Mouse (Mus musculus): ENCODE data around the gene Tnni1. TPM values are rescaled to one million over a fixed set of nuclear protein-coding genes. Genes with fewer than 3 reads are reported as not detected.

Gene Tnni1
- polyA plus RNA-seq, 1 experiment from 2014 or later = 0.20 TPM

GRCm38 (mm10) chr1:135852044-135852756 lies 73.0 kb downstream of the Tnni1 start:
- Histone ChIP-seq H3K9ac (replicated peaks) (no peak overlapping the region), H3K36me3 (no peaks in the 10 kb centered on the region), H3K9me3 (no peaks in the 10 kb centered on the region), H3K4me1 (replicated peaks) (peaks cover 19% of the 10 kb centered on the region), H3K27me3 (no peaks in the 10 kb centered on the region), H3K4me2 (replicated peaks) (0 out of 2 replicates have a peak overlapping the region, but pooled peaks have one; percentile 5), H3K4me3 (replicated peaks) (no peak overlapping the region), H3K27ac (no peak overlapping the region)
- ATAC-seq = peak; percentile 57; the same call in 1 of the 2 replicates
- WGBS = 48% methylated on average over 13 of the region's 13 CpGs

- Histone ChIP-seq H3K27me3 (no peaks in the 10 kb centered on the region), H3K27ac (no peak overlapping the region), H3K9ac (replicated peaks) (no peak overlapping the region), H3K4me1 (replicated peaks) (peaks cover 19% of the 10 kb centered on the region), H3K4me2 (replicated peaks) (no peak overlapping the region), H3K4me3 (replicated peaks) (no peak overlapping the region), H3K36me3 (no peaks in the 10 kb centered on the region), H3K9me3 (no peaks in the 10 kb centered on the region)
- 93% methylated on average over 4 of the region's 4 CpGs for WGBS
- ATAC-seq = no peak
These were observed 74.0 kb downstream of the Tnni1 start for GRCm38 (mm10) chr1:135853200-135853599.

- no peaks in the 10 kb centered on the region for H3K27me3 ChIP-seq
- 87% methylated on average over 6 of the region's 6 CpGs for WGBS
These were observed 75.5 kb downstream of the Tnni1 start for GRCm38 (mm10) chr1:135854591-135855343.

GRCm38 (mm10) chr1:135855344-135855687 lies 76.1 kb downstream of the Tnni1 start:
- ATAC-seq = no peak
- Histone ChIP-seq H3K27ac (no peak overlapping the region), H3K27me3 (no peaks in the 10 kb centered on the region), H3K9ac (replicated peaks) (no peak overlapping the region), H3K9me3 (no peaks in the 10 kb centered on the region), H3K4me3 (replicated peaks) (no peak overlapping the region), H3K36me3 (no peaks in the 10 kb centered on the region), H3K4me2 (replicated peaks) (no peak overlapping the region), H3K4me1 (replicated peaks) (peaks cover 19% of the 10 kb centered on the region)
- WGBS = 87% methylated on average over 1 of the region's 1 CpGs

More at GRCm38 (mm10) chr1:135854591-135855343, 75.5 kb downstream of the Tnni1 start:
- Histone ChIP-seq H3K36me3 (no peaks in the 10 kb centered on the region), H3K4me2 (replicated peaks) (no peak overlapping the region), H3K9ac (replicated peaks) (no peak overlapping the region), H3K9me3 (no peaks in the 10 kb centered on the region), H3K27ac (no peak overlapping the region), H3K4me1 (replicated peaks) (peaks cover 19% of the 10 kb centered on the region), H3K4me3 (replicated peaks) (no peak overlapping the region)
- no peak for ATAC-seq

GRCm38 (mm10) chr1:135856070-135856469 lies 76.8 kb downstream of the Tnni1 start:
- no peak overlapping the region for H3K4me3 ChIP-seq (replicated peaks)
- no peak overlapping the region for H3K4me2 ChIP-seq (replicated peaks)
- no peaks in the 10 kb centered on the region for H3K36me3 ChIP-seq
- ATAC-seq = no peak
- no peak overlapping the region for H3K27ac ChIP-seq
- WGBS = 84% methylated on average over 4 of the region's 4 CpGs
- H3K27me3 ChIP-seq = no peaks in the 10 kb centered on the region
- H3K9ac ChIP-seq (replicated peaks) = no peak overlapping the region
- peaks cover 19% of the 10 kb centered on the region for H3K4me1 ChIP-seq (replicated peaks)
- no peaks in the 10 kb centered on the region for H3K9me3 ChIP-seq

- Histone ChIP-seq H3K4me2 (replicated peaks) (no peak overlapping the region), H3K27me3 (no peaks in the 10 kb centered on the region), H3K27ac (no peak overlapping the region), H3K4me3 (replicated peaks) (no peak overlapping the region), H3K36me3 (no peaks in the 10 kb centered on the region), H3K4me1 (replicated peaks) (peaks cover 8% of the 10 kb centered on the region), H3K9ac (replicated peaks) (no peak overlapping the region), H3K9me3 (no peaks in the 10 kb centered on the region)
- no peak for ATAC-seq
- WGBS = 68% methylated on average over 11 of the region's 11 CpGs
These were observed 78.0 kb downstream of the Tnni1 start for GRCm38 (mm10) chr1:135857137-135857775.

GRCm38 (mm10) chr1:135858533-135858932 lies 79.3 kb downstream of the Tnni1 start:
- H3K9me3 ChIP-seq = no peaks in the 10 kb centered on the region
- 90% methylated on average over 7 of the region's 7 CpGs for WGBS
- no peak overlapping the region for H3K27ac ChIP-seq
- no peak overlapping the region for H3K9ac ChIP-seq (replicated peaks)
- no peaks in the 10 kb centered on the region for H3K4me1 ChIP-seq (replicated peaks)
- H3K27me3 ChIP-seq = no peaks in the 10 kb centered on the region
- ATAC-seq = no peak
- H3K4me2 ChIP-seq (replicated peaks) = no peak overlapping the region
- no peaks in the 10 kb centered on the region for H3K36me3 ChIP-seq
- no peak overlapping the region for H3K4me3 ChIP-seq (replicated peaks)

Other genes with a start within 250 kb of the Tnni1 start
- 38.0 and 38.1 TPM in 2 replicates for gene Nav1, start 172.1 kb upstream of the Tnni1 start, polyA plus RNA-seq (2015; fragmentation: Nextera tagmentation; extraction: Ambion mirVana)
- gene Csrp1, start 59.4 kb upstream of the Tnni1 start, polyA plus RNA-seq (2015; fragmentation: Nextera tagmentation; extraction: Ambion mirVana) = 13.9 and 16.0 TPM in 2 replicates
- gene Phlda3, start 13.3 kb upstream of the Tnni1 start, polyA plus RNA-seq (2015; fragmentation: Nextera tagmentation; extraction: Ambion mirVana) = 12.5 and 14.8 TPM in 2 replicates
- gene Lad1, start 39.2 kb downstream of the Tnni1 start, polyA plus RNA-seq (2015; fragmentation: Nextera tagmentation; extraction: Ambion mirVana) = 0.36 and 0.37 TPM in 2 replicates
- gene Tnnt2, start 56.9 kb downstream of the Tnni1 start, polyA plus RNA-seq (2015; fragmentation: Nextera tagmentation; extraction: Ambion mirVana) = 0.26 and 0.55 TPM in 2 replicates
- not detected in 2 replicates for gene Pkp1, start 139.8 kb downstream of the Tnni1 start, polyA plus RNA-seq (2015; fragmentation: Nextera tagmentation; extraction: Ambion mirVana)
- not detected in 2 replicates for gene Igfn1, start 226.9 kb downstream of the Tnni1 start, polyA plus RNA-seq (2015; fragmentation: Nextera tagmentation; extraction: Ambion mirVana)
- 144 and 146 TPM in 2 replicates for gene Tmem9, start 228.7 kb downstream of the Tnni1 start, polyA plus RNA-seq (2015; fragmentation: Nextera tagmentation; extraction: Ambion mirVana)

Data from midbrain, embryonic 13.5 days (tissue).